Mouse (Mus musculus) ES-Bruce4 (cell line): Measurements from ENCODE around the gene Syt1.

Source experiments
- CTCF ChIP-seq: IDR thresholded peaks from one replicate; pipeline ENCODE4 v1.8.1; 2011; ENCODE audit warnings: low read depth, low read length
- EP300 ChIP-seq: IDR thresholded peaks from 2 replicates; pipeline ENCODE4 v1.6.1; 2011; ENCODE audit warnings: low read depth, low read length; ENCODE audit not compliant: insufficient read depth
- POLR2A ChIP-seq: IDR thresholded peaks from one replicate; pipeline ENCODE4 v1.8.1; 2011; ENCODE audit warnings: low read length; ENCODE audit not compliant: insufficient read depth

- TF ChIP-seq CTCF = no peak
- TF ChIP-seq POLR2A = no peak
- no peak for TF ChIP-seq EP300
These were observed 135.1 kb downstream of the Syt1 start for GRCm38 (mm10) chr10:108875730-108876129.
